Mouse (Mus musculus) monocyte, adult 5-6 weeks (primary cell): ENCODE data around the gene Rims1. TPM values are rescaled to one million over a fixed set of nuclear protein-coding genes. Genes with fewer than 3 reads are reported as not detected.

Experiments used
- ATAC-seq: fragments of 153-309, 156-312 bp; replicated peaks from 2 replicates; pipeline ENCODE4 v1.8.0; 2017; ENCODE audit warnings: mild to moderate bottlenecking; ENCODE audit not compliant: low TSS enrichment, insufficient number of reproducible peaks, severe bottlenecking, poor library complexity, low FRiP score
- total RNA-seq: library from RNA; stranded (forward); fragments of 200-1000, 200-491, 200-594 nt; gene quantifications from 3 replicates; pipeline ENCODE4 v1.2.3, GENCODE M21; 2017

The Rims1 gene
- not detected in 3 replicates for total RNA-seq

- ATAC-seq, result no peak
Observed at GRCm38 (mm10) chr1:22805726-22806625, at the start of gene Rims1. Gene Rims1 (minus strand): TSS chr1:22805994.

GRCm38 (mm10) chr1:22806626-22807096 lies 867 bp upstream of the Rims1 start:
- ATAC-seq, result no peak

- ATAC-seq, result no peak; the same call in 1 of the 2 replicates
Observed at GRCm38 (mm10) chr1:22805025-22805725, 619 bp downstream of the Rims1 start.

- no peak for ATAC-seq
Observed at GRCm38 (mm10) chr1:22804148-22804885, 1.5 kb downstream of the Rims1 start.

- no peak for ATAC-seq
Observed at GRCm38 (mm10) chr1:22803471-22803870, 2.3 kb downstream of the Rims1 start.

GRCm38 (mm10) chr1:22800276-22800675 lies 5.5 kb downstream of the Rims1 start:
- no peak for ATAC-seq

GRCm38 (mm10) chr1:22797091-22797490 lies 8.7 kb downstream of the Rims1 start:
- ATAC-seq, result no peak

- no peak for ATAC-seq
Observed at GRCm38 (mm10) chr1:22789391-22789909, 16.3 kb downstream of the Rims1 start.

GRCm38 (mm10) chr1:22787616-22788015 lies 18.2 kb downstream of the Rims1 start:
- ATAC-seq, result no peak

GRCm38 (mm10) chr1:22770530-22771254 lies 35.1 kb downstream of the Rims1 start:
- ATAC-seq, result no peak

- no peak for ATAC-seq
Observed at GRCm38 (mm10) chr1:22763376-22763775, 42.4 kb downstream of the Rims1 start.

- ATAC-seq, result no peak
Observed at GRCm38 (mm10) chr1:22762780-22763179, 43.0 kb downstream of the Rims1 start.

- ATAC-seq, result no peak
Observed at GRCm38 (mm10) chr1:22750536-22750935, 55.3 kb downstream of the Rims1 start.

GRCm38 (mm10) chr1:22744655-22745054 lies 61.1 kb downstream of the Rims1 start:
- no peak for ATAC-seq

GRCm38 (mm10) chr1:22737491-22737890 lies 68.3 kb downstream of the Rims1 start:
- no peak for ATAC-seq

GRCm38 (mm10) chr1:22734429-22734828 lies 71.4 kb downstream of the Rims1 start:
- ATAC-seq, result no peak

- ATAC-seq, result no peak
Observed at GRCm38 (mm10) chr1:22733281-22733680, 72.5 kb downstream of the Rims1 start.

- ATAC-seq, result no peak
Observed at GRCm38 (mm10) chr1:22728207-22728606, 77.6 kb downstream of the Rims1 start.
